Mouse (Mus musculus): ENCODE measurements around the gene Gtpbp2. TPM values are rescaled to one million over a fixed set of nuclear protein-coding genes. Genes with fewer than 3 reads are reported as not detected.

Gene Gtpbp2
- total RNA-seq, 2 experiments from 2014 or later = 51.3 to 55.1 TPM

- DNase-seq = peak; percentile 87 to 90
- intact Hi-C loops (cut with DNase I) = loop anchor here (5.0 kb wide), 1 partner anchor 45 kb away; the partner anchor contains the start of genes Polr1c and Yipf3
These were observed 41.7 kb downstream of the Gtpbp2 start, which contains the start of the genes Polh and Xpo5 for GRCm38 (mm10) chr17:46202421-46203071. Polh (minus strand) TSS chr17:46202645. Xpo5 (plus strand) TSS chr17:46202782.

- intact Hi-C loops (cut with DNase I) = loop anchor here (5.0 kb wide), 1 partner anchor 44 kb away; the partner anchor contains the start of genes Polr1c and Yipf3
- DNase-seq = no peak
These were observed 42.2 kb downstream of the Gtpbp2 start for GRCm38 (mm10) chr17:46203078-46203477.

- intact Hi-C loops (cut with DNase I) = no loop called here
These were observed 45.8 kb downstream of the Gtpbp2 start for GRCm38 (mm10) chr17:46206676-46207075.

GRCm38 (mm10) chr17:46210550-46210949 lies 49.7 kb downstream of the Gtpbp2 start:
- DNase-seq = no peak
- intact Hi-C loops (cut with DNase I) = no loop called here

More at GRCm38 (mm10) chr17:46206676-46207075, 45.8 kb downstream of the Gtpbp2 start:
- DNase-seq = no peak

Other genes starting within 250 kb of the Gtpbp2 start
- gene Vegfa, start 128.7 kb upstream of the Gtpbp2 start, total RNA-seq (2021) = 100 to 1,000 TPM; 137 to 152 TPM
- 10 to 100 TPM; 78.0 to 84.1 TPM for gene Mrps18a, start 50.0 kb upstream of the Gtpbp2 start, total RNA-seq (2021)
- under 1 TPM; 0.28 to 0.54 TPM for gene Rsph9, start 16.8 kb upstream of the Gtpbp2 start, total RNA-seq (2021)
- gene Mad2l1bp, start 7.5 kb upstream of the Gtpbp2 start, total RNA-seq (2021) = 10 to 100 TPM; 17.1 to 19.8 TPM
- gene Polh, start 41.6 kb downstream of the Gtpbp2 start, total RNA-seq (2021) = 10 to 100 TPM; 11.4 to 12.5 TPM
- gene Xpo5, start 41.8 kb downstream of the Gtpbp2 start, total RNA-seq (2021) = 1 to 10 TPM; 9.3 to 9.9 TPM
- 10 to 100 TPM; 11.8 to 13.5 TPM for gene Polr1c, start 87.0 kb downstream of the Gtpbp2 start, total RNA-seq (2021)
- gene Yipf3, start 87.0 kb downstream of the Gtpbp2 start, total RNA-seq (2021) = 10 to 100 TPM; 48.7 to 58.4 TPM
- under 1 TPM; 0.23 to 0.39 TPM for gene Lrrc73, start 92.5 kb downstream of the Gtpbp2 start, total RNA-seq (2021)
- gene Tjap1, start 122.0 kb downstream of the Gtpbp2 start, total RNA-seq (2021) = 10 to 100 TPM; 35.4 to 43.6 TPM
- gene Dlk2, start 136.4 kb downstream of the Gtpbp2 start, total RNA-seq (2021) = under 1 TPM in 1 of 2 experiments, not detected in 1; 0.49 TPM
- gene Abcc10, start 167.3 kb downstream of the Gtpbp2 start, total RNA-seq (2021) = 1 to 10 TPM; 2.2 to 2.5 TPM
- 10 to 100 TPM; 10.2 to 11.6 TPM for gene Zfp318, start 222.7 kb downstream of the Gtpbp2 start, total RNA-seq (2021)

Measured in gastrocnemius, postnatal 36 days (tissue).